ENCODE assay signal across 8 mouse cellular contexts in the genomic region with DNA sequence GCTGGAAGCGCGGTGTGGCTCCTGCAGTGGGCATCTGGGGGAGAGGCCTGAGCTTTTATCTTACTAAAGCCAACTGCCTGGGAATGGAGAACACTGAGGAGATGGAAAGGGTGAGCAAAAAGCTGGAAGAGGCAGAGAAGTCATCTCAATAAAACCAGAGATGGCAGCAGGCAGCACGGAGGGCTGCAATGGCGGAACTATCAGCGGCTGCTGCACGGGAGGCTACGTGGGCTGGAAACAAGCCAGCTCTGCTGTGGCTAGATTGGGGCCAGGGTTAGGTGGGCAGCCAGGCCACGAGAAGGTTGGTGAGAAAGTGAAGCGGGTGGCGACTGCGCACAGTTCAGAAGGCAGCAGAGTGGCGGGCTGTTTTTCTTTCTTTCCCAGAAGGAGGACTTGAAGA.
A peak's percentile ranks its signal among the peaks of the same experiment; 100 is the strongest.
DNase-seq lines count a peak whose midpoint lies in the region; TF ChIP-seq lines count a peak whose summit lies in the region.

No protein-coding gene starts in this region.

- no peaks in the 10 kb centered on the region for H3K36me3 ChIP-seq in limb, embryonic 10.5 days

- TF ChIP-seq CTCF in cerebellum, adult 2 months (IDR thresholded peaks at IDR 0.05; ENCODE audit: borderline replicate concordance, insufficient read depth, low read depth, low read length), result no peak

- no peak for TF ChIP-seq POLR2A in cerebellum, adult 2 months (IDR thresholded peaks at IDR 0.05; ENCODE audit: borderline replicate concordance, insufficient read depth, low read length)

- no peaks in the 10 kb centered on the region for H3K9me3 ChIP-seq in limb, embryonic 10.5 days (replicated peaks)

- 37% methylated on average over 12 of the region's 12 CpGs for WGBS in cerebellum, adult 2 months
- 58% methylated on average over 12 of the region's 12 CpGs for WGBS in limb, embryonic 10.5 days

- H3K27ac ChIP-seq in cerebellum, adult 2 months (ENCODE audit: insufficient read depth, low read length), result no peak overlapping the region
- H3K27ac ChIP-seq in limb, embryonic 10.5 days, result peak overlapping the region; percentile 71

- no peak overlapping the region for H3K4me3 ChIP-seq in cerebellum, adult 2 months (replicated peaks; ENCODE audit: insufficient read depth, low read depth, low read length)
- peak overlapping the region; percentile 19; the same call in 1 of the 2 replicates for H3K4me3 ChIP-seq in limb, embryonic 10.5 days

- DNase-seq in cerebellum, postnatal 14 days, result peak; percentile 41 to 54
- DNase-seq in cerebellum, adult 2 months, result no peak
- DNase-seq in right cerebral cortex, postnatal 4 days, result peak; percentile 37
- DNase-seq in right cerebral cortex, postnatal 25 days, result no peak
- DNase-seq in limb, embryonic 10.5 days (ENCODE audit: low spot score), result no peak
- DNase-seq in retina, embryonic 14.5 days (ENCODE audit: low spot score), result peak; percentile 34
- no peak for DNase-seq in spleen, postnatal 36 days (ENCODE audit: low spot score in 2 of 2)
- DNase-seq in urinary bladder, postnatal 36 days (ENCODE audit: low spot score in 2 of 2), result no peak

- no peaks in the 10 kb centered on the region for H3K4me1 ChIP-seq in cerebellum, adult 2 months (ENCODE audit: control insufficient read depth, insufficient read depth, low read length)
- H3K4me1 ChIP-seq in limb, embryonic 10.5 days, result peaks cover 69% of the 10 kb centered on the region

- H3K27me3 ChIP-seq in cerebellum, adult 2 months (ENCODE audit: control insufficient read depth, insufficient read depth, low read length), result peaks cover 6% of the 10 kb centered on the region; the same call in 1 of the 2 replicates
- peaks cover 27% of the 10 kb centered on the region for H3K27me3 ChIP-seq in limb, embryonic 10.5 days (ENCODE audit: low read depth, poor library complexity, severe bottlenecking)

Comparison
In these comparisons a context has a peak if more than half of its experiments do, and no peak if none do; other contexts are left out.
1. DNase-seq: peak in cerebellum, postnatal 14 days (2 of 2), right cerebral cortex, postnatal 4 days (single experiment) and retina, embryonic 14.5 days (single experiment); none in cerebellum, adult 2 months (0 of 2), right cerebral cortex, postnatal 25 days (single experiment), limb, embryonic 10.5 days (single experiment), spleen, postnatal 36 days (0 of 2) and urinary bladder, postnatal 36 days (0 of 2).